Mouse (Mus musculus) limb, embryonic 12.5 days (tissue): ENCODE measurements around the gene Minos1. TPM values are rescaled to one million over a fixed set of nuclear protein-coding genes. Genes with fewer than 3 reads are reported as not detected.

Source experiments
- ATAC-seq: fragments of 200-750 bp; cut with Nextera tagmentation; 2 replicates; pipeline ENCODE4 v1.8.0; 2017; ENCODE audit warnings: low read depth, moderate TSS enrichment; ENCODE audit not compliant: insufficient number of reproducible peaks, insufficient read depth, low FRiP score, low TSS enrichment
- H3K27ac ChIP-seq: fragments of 300-500 bp; sonication (generic); 2 replicates; pipeline ENCODE4 v1.5.1; 2016; ENCODE audit warnings: mild to moderate bottlenecking, moderate library complexity
- H3K27me3 ChIP-seq: fragments of 300-500 bp; sonication (generic); 2 replicates; pipeline ENCODE4 v1.6.1; 2016; ENCODE audit warnings: mild to moderate bottlenecking, moderate library complexity
- H3K36me3 ChIP-seq: fragments of 300-500 bp; sonication (generic); 2 replicates; pipeline ENCODE4 v1.6.1; 2016; ENCODE audit warnings: mild to moderate bottlenecking, moderate library complexity
- H3K4me1 ChIP-seq: fragments of 300-500 bp; sonication (generic); replicated peaks from 2 replicates; pipeline ENCODE4 v1.6.1; 2016
- H3K4me2 ChIP-seq: fragments of 300-500 bp; sonication (generic); 2 replicates; pipeline ENCODE4 v1.6.1; 2016; ENCODE audit warnings: mild to moderate bottlenecking, moderate library complexity
- H3K4me3 ChIP-seq: fragments of 300-500 bp; sonication (generic); replicated peaks from 2 replicates; pipeline ENCODE4 v1.5.1; 2016; ENCODE audit warnings: mild to moderate bottlenecking
- H3K9ac ChIP-seq: fragments of 300-500 bp; sonication (generic); replicated peaks from 2 replicates; pipeline ENCODE4 v1.6.1; 2016; ENCODE audit warnings: mild to moderate bottlenecking, moderate library complexity
- H3K9me3 ChIP-seq: fragments of 300-500 bp; sonication (generic); 2 replicates; pipeline ENCODE4 v1.6.1; 2016; ENCODE audit warnings: mild to moderate bottlenecking, moderate library complexity
- WGBS: fragments of 180-500 bp; shearing (Covaris S2); methylation state at CpG from one replicate; pipeline ENCODE4 v1.1.7; 2016; 5-methylcytosine and 5-hydroxymethylcytosine counted together
- polyA plus RNA-seq: library from polyadenylated mRNA; unstranded; fragments of >200 nt; fragmentation: Nextera tagmentation; extraction: Ambion mirVana; gene quantifications from 2 replicates; pipeline ENCODE4 v1.2.1, GENCODE M21; 2016

The Minos1 gene
- polyA plus RNA-seq, 1 experiment from 2014 or later: 492 TPM

GRCm38 (mm10) chr4:139142985-139143384 lies 12.1 kb upstream of the Minos1 start:
- Histone ChIP-seq H3K9ac (no peak overlapping the region), H3K4me3 (no peak overlapping the region), H3K9me3 (peaks cover 6% of the 10 kb centered on the region; the same call in 1 of the 2 replicates), H3K27ac (no peak overlapping the region), H3K4me1 (peaks cover 15% of the 10 kb centered on the region), H3K36me3 (no peaks in the 10 kb centered on the region), H3K4me2 (peak overlapping the region; percentile 19; the same call in 1 of the 2 replicates), H3K27me3 (no peaks in the 10 kb centered on the region)
- WGBS: 48% methylated on average over 9 of the region's 9 CpGs
- no peak for ATAC-seq

- Histone ChIP-seq H3K27me3 (no peaks in the 10 kb centered on the region), H3K9me3 (no peaks in the 10 kb centered on the region), H3K36me3 (no peaks in the 10 kb centered on the region), H3K4me2 (no peak overlapping the region), H3K4me3 (no peak overlapping the region), H3K27ac (no peak overlapping the region), H3K4me1 (peaks cover 15% of the 10 kb centered on the region), H3K9ac (no peak overlapping the region)
- 79% methylated on average over 6 of the region's 6 CpGs for WGBS
- no peak for ATAC-seq
These were observed 10.9 kb upstream of the Minos1 start for GRCm38 (mm10) chr4:139141785-139142184.

- no peaks in the 10 kb centered on the region for H3K27me3 ChIP-seq
- no peaks in the 10 kb centered on the region for H3K36me3 ChIP-seq
- H3K4me3 ChIP-seq: no peak overlapping the region
- H3K4me1 ChIP-seq: peaks cover 15% of the 10 kb centered on the region
- no peak overlapping the region for H3K4me2 ChIP-seq
- H3K27ac ChIP-seq: no peak overlapping the region
- H3K9me3 ChIP-seq: peaks cover 8% of the 10 kb centered on the region
- ATAC-seq: no peak
- 65% methylated on average over 2 of the region's 2 CpGs for WGBS
- H3K9ac ChIP-seq: no peak overlapping the region
These were observed 9.4 kb upstream of the Minos1 start for GRCm38 (mm10) chr4:139140267-139140666.

GRCm38 (mm10) chr4:139136011-139136410 lies 5.1 kb upstream of the Minos1 start:
- Histone ChIP-seq H3K4me2 (no peak overlapping the region), H3K4me1 (no peaks in the 10 kb centered on the region; the same call in 1 of the 2 replicates), H3K9ac (no peak overlapping the region), H3K27me3 (no peaks in the 10 kb centered on the region), H3K4me3 (no peak overlapping the region), H3K27ac (no peak overlapping the region), H3K9me3 (peaks cover 8% of the 10 kb centered on the region), H3K36me3 (no peaks in the 10 kb centered on the region)
- 86% methylated on average over 2 of the region's 2 CpGs for WGBS
- no peak for ATAC-seq

GRCm38 (mm10) chr4:139133109-139133508 lies 2.2 kb upstream of the Minos1 start:
- peaks cover 8% of the 10 kb centered on the region for H3K9me3 ChIP-seq
- H3K4me2 ChIP-seq: no peak overlapping the region
- H3K27me3 ChIP-seq: no peaks in the 10 kb centered on the region
- H3K9ac ChIP-seq: no peak overlapping the region
- H3K36me3 ChIP-seq: no peaks in the 10 kb centered on the region
- no peak overlapping the region for H3K27ac ChIP-seq
- peaks cover 18% of the 10 kb centered on the region for H3K4me1 ChIP-seq
- no peak overlapping the region for H3K4me3 ChIP-seq
- no peak for ATAC-seq
- 86% methylated on average over 5 of the region's 5 CpGs for WGBS

GRCm38 (mm10) chr4:139131858-139132672 lies 1.2 kb upstream of the Minos1 start:
- Histone ChIP-seq H3K27me3 (no peaks in the 10 kb centered on the region), H3K27ac (no peak overlapping the region), H3K36me3 (peaks cover 4% of the 10 kb centered on the region), H3K4me2 (peak overlapping the region; percentile 93), H3K4me1 (peaks cover 18% of the 10 kb centered on the region), H3K9ac (no peak overlapping the region), H3K4me3 (no peak overlapping the region; the same call in 1 of the 2 replicates), H3K9me3 (peaks cover 11% of the 10 kb centered on the region)
- no peak for ATAC-seq
- 82% methylated on average over 14 of the region's 14 CpGs for WGBS

- Histone ChIP-seq H3K9me3 (peaks cover 7% of the 10 kb centered on the region; the same call in 1 of the 2 replicates), H3K27me3 (no peaks in the 10 kb centered on the region), H3K4me2 (peak overlapping the region; percentile 93), H3K9ac (peak overlapping the region; percentile 92), H3K27ac (peak overlapping the region; percentile 88), H3K4me3 (peak overlapping the region; percentile 99), H3K36me3 (peaks cover 11% of the 10 kb centered on the region), H3K4me1 (peaks cover 18% of the 10 kb centered on the region)
- 4% methylated on average over 56 of the region's 57 CpGs for WGBS
- no peak for ATAC-seq
These were observed 860 bp downstream of the Minos1 start for GRCm38 (mm10) chr4:139129806-139130700.

- Histone ChIP-seq H3K9me3 (peaks cover 7% of the 10 kb centered on the region; the same call in 1 of the 2 replicates), H3K9ac (no peak overlapping the region), H3K4me1 (peaks cover 18% of the 10 kb centered on the region), H3K27me3 (no peaks in the 10 kb centered on the region), H3K36me3 (peaks cover 11% of the 10 kb centered on the region), H3K27ac (no peak overlapping the region), H3K4me3 (no peak overlapping the region), H3K4me2 (no peak overlapping the region)
- ATAC-seq: no peak
- WGBS: 93% methylated on average over 3 of the region's 3 CpGs
These were observed 4.4 kb downstream of the Minos1 start for GRCm38 (mm10) chr4:139126475-139126874.

GRCm38 (mm10) chr4:139124940-139125339 lies 6.0 kb downstream of the Minos1 start:
- peaks cover 27% of the 10 kb centered on the region for H3K4me1 ChIP-seq
- no peaks in the 10 kb centered on the region for H3K27me3 ChIP-seq
- no peak overlapping the region for H3K27ac ChIP-seq
- H3K4me3 ChIP-seq: no peak overlapping the region
- peaks cover 11% of the 10 kb centered on the region for H3K36me3 ChIP-seq
- ATAC-seq: no peak
- no peak overlapping the region for H3K4me2 ChIP-seq
- WGBS: 83% methylated on average over 6 of the region's 6 CpGs
- H3K9ac ChIP-seq: no peak overlapping the region
- H3K9me3 ChIP-seq: peaks cover 7% of the 10 kb centered on the region; the same call in 1 of the 2 replicates

- no peaks in the 10 kb centered on the region for H3K27me3 ChIP-seq
- no peak for ATAC-seq
- no peak overlapping the region for H3K4me2 ChIP-seq
- H3K4me1 ChIP-seq: peaks cover 20% of the 10 kb centered on the region
- H3K9ac ChIP-seq: no peak overlapping the region
- H3K4me3 ChIP-seq: no peak overlapping the region
- 92% methylated on average over 4 of the region's 4 CpGs for whole genome bisulfite sequencing
- no peak overlapping the region for H3K27ac ChIP-seq
- H3K9me3 ChIP-seq: peaks cover 7% of the 10 kb centered on the region; the same call in 1 of the 2 replicates
- H3K36me3 ChIP-seq: peaks cover 11% of the 10 kb centered on the region
These were observed 8.4 kb downstream of the Minos1 start for GRCm38 (mm10) chr4:139122557-139122956.

- Histone ChIP-seq H3K27me3 (no peaks in the 10 kb centered on the region), H3K9me3 (no peaks in the 10 kb centered on the region), H3K4me3 (no peak overlapping the region), H3K27ac (0 out of 2 replicates have a peak overlapping the region, but pooled peaks have one; percentile 4), H3K4me2 (no peak overlapping the region), H3K4me1 (peaks cover 20% of the 10 kb centered on the region), H3K9ac (no peak overlapping the region), H3K36me3 (no peaks in the 10 kb centered on the region)
- 62% methylated on average over 7 of the region's 7 CpGs for WGBS
- no peak for ATAC-seq
These were observed 9.9 kb downstream of the Minos1 start for GRCm38 (mm10) chr4:139120998-139121397.
